Mouse (Mus musculus) thymus, adult 2 months (tissue): ENCODE measurements around the gene Slc25a39. TPM values are rescaled to one million over a fixed set of nuclear protein-coding genes. Genes with fewer than 3 reads are reported as not detected.

Experiments used
- DNase-seq: peaks from one replicate; pipeline ENCODE4 v3.0.0; 2021
- H3K27ac ChIP-seq: fragments of 200-500 bp; 2 replicates; pipeline ENCODE4 v1.5.1; 2012; ENCODE audit warnings: low read length, control low read depth; ENCODE audit not compliant: control insufficient read depth, insufficient read depth
- H3K27me3 ChIP-seq: fragments of 200-500 bp; 2 replicates; pipeline ENCODE4 v1.6.1; 2012; ENCODE audit warnings: mild to moderate bottlenecking, low read length, moderate library complexity, mixed read lengths; ENCODE audit not compliant: control insufficient read depth, insufficient read depth
- H3K36me3 ChIP-seq: fragments of 200-500 bp; 2 replicates; pipeline ENCODE4 v1.6.1; 2012; ENCODE audit warnings: mild to moderate bottlenecking, low read length, moderate library complexity; ENCODE audit not compliant: control insufficient read depth, insufficient read depth
- H3K4me1 ChIP-seq: fragments of 200-500 bp; replicated peaks from 2 replicates; pipeline ENCODE4 v1.6.1; 2012; ENCODE audit warnings: low read length; ENCODE audit not compliant: control insufficient read depth, insufficient read depth
- H3K4me3 ChIP-seq: fragments of 200-500 bp; 2 replicates; pipeline ENCODE4 v1.5.1; 2012; ENCODE audit warnings: mild to moderate bottlenecking, low read length, control low read depth, moderate library complexity; ENCODE audit not compliant: control insufficient read depth, insufficient read depth
- CTCF ChIP-seq: fragments of 200-500 bp; IDR thresholded peaks from 2 replicates; pipeline ENCODE4 v1.5.1; 2012; ENCODE audit warnings: mild to moderate bottlenecking, control low read depth, low read length, moderate library complexity, borderline replicate concordance; ENCODE audit not compliant: control insufficient read depth, poor library complexity, insufficient read depth; ENCODE audit errors: extremely low read depth
- POLR2A ChIP-seq: fragments of 200-500 bp; IDR thresholded peaks from 2 replicates; pipeline ENCODE4 v1.6.1; 2012; ENCODE audit warnings: mild to moderate bottlenecking, low read length, control low read depth, moderate library complexity; ENCODE audit not compliant: control insufficient read depth, poor library complexity, insufficient read depth; ENCODE audit errors: extremely low read depth
- WGBS: fragments of 180-500 bp; shearing (Covaris S2); methylation state at CpG from one replicate; pipeline ENCODE4 v1.1.7; 2018; 5-methylcytosine and 5-hydroxymethylcytosine counted together
- polyA plus RNA-seq: library from polyadenylated mRNA; depleted of rRNA; stranded (reverse); fragments of >200 nt; gene quantifications from 2 replicates; pipeline ENCODE4 v1.2.3, GENCODE M21; 2012

Gene Slc25a39
- polyA plus RNA-seq, 1 experiment, result 235 TPM

DNA sequence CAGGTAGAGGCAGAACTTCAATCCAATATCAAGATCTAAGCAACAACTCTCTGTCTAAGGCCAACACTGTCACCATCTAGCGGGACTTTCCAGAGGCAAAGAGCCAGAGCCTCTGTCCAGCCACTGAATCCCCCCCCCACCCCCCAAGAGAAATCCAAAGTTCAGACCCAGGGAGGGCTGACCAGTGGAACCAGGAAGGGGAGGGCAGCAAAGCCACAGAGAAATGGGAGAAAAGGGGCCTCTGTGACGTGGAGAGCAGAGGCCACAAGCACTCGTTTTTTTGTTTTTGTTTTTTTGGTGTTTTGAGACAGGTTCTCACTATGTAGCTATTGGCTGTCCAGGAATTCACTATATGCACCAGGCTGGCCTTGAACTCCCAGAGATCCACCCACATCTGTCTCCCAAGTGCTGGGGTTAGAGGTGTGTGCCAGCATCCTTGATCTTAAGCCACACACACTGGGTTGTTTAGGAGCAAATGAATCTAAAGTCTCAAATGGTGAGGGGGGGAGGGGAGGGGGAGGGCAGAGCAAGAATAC, 2.1 kb upstream of the Slc25a39 start:
- WGBS, result 88% methylated on average over 3 of the region's 3 CpGs
- H3K4me1 ChIP-seq, result peaks cover 12% of the 10 kb centered on the region
- no peak for DNase-seq
- TF ChIP-seq POLR2A, result no peak
- no peak for TF ChIP-seq CTCF
- H3K36me3 ChIP-seq, result no peaks in the 10 kb centered on the region
- H3K27ac ChIP-seq, result no peak overlapping the region
- no peak overlapping the region for H3K4me3 ChIP-seq
- H3K27me3 ChIP-seq, result no peaks in the 10 kb centered on the region

GRCm38 (mm10) chr11:102408888-102409794, 1.4 kb upstream of the Slc25a39 start:
- H3K4me3 ChIP-seq, result peak overlapping the region; percentile 60
- DNase-seq, result no peak
- no peaks in the 10 kb centered on the region for H3K27me3 ChIP-seq
- H3K27ac ChIP-seq, result no peak overlapping the region
- H3K4me1 ChIP-seq, result peaks cover 12% of the 10 kb centered on the region
- no peak for TF ChIP-seq POLR2A
- TF ChIP-seq CTCF, result no peak
- no peaks in the 10 kb centered on the region for H3K36me3 ChIP-seq
- 54% methylated on average over 15 of the region's 15 CpGs for WGBS

DNA sequence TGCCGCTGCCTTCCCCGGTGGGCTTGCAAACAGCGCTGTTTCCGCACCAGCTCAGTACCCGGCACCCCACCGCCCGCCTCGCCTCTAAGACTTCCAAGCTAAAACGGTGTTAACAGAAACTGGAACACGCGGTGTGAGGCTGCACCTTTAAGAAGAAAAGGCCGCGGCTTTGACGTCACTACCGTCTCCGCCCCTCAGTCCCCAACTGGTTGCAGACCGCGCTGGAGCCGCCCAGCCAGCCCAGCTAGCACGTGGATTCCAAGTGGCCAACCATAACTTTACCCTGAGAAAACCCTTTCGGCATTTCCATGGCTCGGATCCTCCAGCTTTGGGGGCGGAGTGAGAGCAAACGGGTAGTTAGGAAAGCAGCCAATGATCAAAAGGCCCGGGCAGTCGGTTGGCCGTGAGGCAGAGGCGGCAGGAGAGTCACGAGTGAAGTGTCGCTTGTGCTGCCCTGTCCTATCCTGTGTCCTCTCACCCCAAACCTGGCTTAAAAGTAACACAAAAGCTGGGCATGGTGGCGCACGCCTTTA, 664 bp upstream of the Slc25a39 start:
- H3K27me3 ChIP-seq, result no peaks in the 10 kb centered on the region
- DNase-seq, result peak; percentile 92
- WGBS, result under 1% methylated on average over 32 of the region's 32 CpGs
- peak overlapping the region; percentile 55 for H3K27ac ChIP-seq
- peaks cover 12% of the 10 kb centered on the region for H3K4me1 ChIP-seq
- peak overlapping the region; percentile 60 for H3K4me3 ChIP-seq
- TF ChIP-seq CTCF, result no peak
- TF ChIP-seq POLR2A, result peak; percentile 65; the same call in 1 of the 2 replicates
- no peaks in the 10 kb centered on the region for H3K36me3 ChIP-seq

GRCm38 (mm10) chr11:102406900-102407833, 579 bp downstream of the Slc25a39 start:
- TF ChIP-seq POLR2A (0 out of 2 replicates have a peak, but pooled peaks have one; percentile 11), CTCF (peak; percentile 44; the same call in 1 of the 2 replicates)
- Histone ChIP-seq H3K27ac (peak overlapping the region; percentile 55), H3K36me3 (no peaks in the 10 kb centered on the region), H3K27me3 (no peaks in the 10 kb centered on the region), H3K4me1 (peaks cover 12% of the 10 kb centered on the region), H3K4me3 (peak overlapping the region; percentile 60)
- peak; percentile 92 for DNase-seq
- WGBS, result under 1% methylated on average over 85 of the region's 85 CpGs

- H3K36me3 ChIP-seq, result no peaks in the 10 kb centered on the region
- H3K27ac ChIP-seq, result no peak overlapping the region
- TF ChIP-seq POLR2A (no peak), CTCF (no peak)
- H3K4me3 ChIP-seq, result no peak overlapping the region; the same call in 1 of the 2 replicates
- WGBS, result 52% methylated on average over 3 of the region's 3 CpGs
- H3K27me3 ChIP-seq, result no peaks in the 10 kb centered on the region
- DNase-seq, result no peak
- H3K4me1 ChIP-seq, result peaks cover 12% of the 10 kb centered on the region
These were observed 1.3 kb downstream of the Slc25a39 start for GRCm38 (mm10) chr11:102406401-102406800.

DNA sequence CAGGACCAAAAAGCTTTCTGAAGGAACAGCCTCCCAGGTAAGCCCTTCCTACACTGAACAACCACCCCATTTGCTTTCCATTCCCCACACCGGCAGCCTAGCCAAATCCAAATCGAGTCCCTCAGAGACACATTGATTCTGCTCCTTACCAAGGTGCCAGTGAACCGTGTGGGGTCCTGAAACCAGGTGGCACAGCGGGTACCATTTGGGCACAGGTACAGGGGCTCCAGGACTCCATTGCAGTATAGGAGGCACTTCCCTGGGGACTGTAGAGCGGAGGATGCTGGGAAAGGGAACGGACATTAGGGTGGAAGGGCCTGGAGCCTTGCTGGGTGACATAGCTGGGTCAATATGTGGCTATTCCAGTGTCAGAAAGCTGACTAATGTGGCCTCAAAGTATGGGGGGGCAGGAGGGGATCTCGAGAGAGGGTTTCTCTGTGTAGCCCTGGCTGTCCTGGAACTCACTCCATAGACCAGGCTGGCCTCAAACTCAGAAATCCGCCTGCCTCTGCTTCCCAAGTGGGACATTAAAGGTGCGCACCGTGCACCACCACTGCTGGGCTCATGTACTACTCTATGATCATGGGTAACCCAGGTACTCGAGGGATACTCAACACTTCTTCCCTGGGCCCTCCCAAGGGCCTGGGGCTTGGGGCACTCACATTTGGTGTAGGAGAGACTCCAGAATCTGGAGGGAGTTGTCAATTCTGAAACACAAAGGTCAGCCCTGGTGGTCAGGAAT, 2.0 kb downstream of the Slc25a39 start:
- no peak for DNase-seq
- no peak overlapping the region for H3K27ac ChIP-seq
- peaks cover 12% of the 10 kb centered on the region for H3K4me1 ChIP-seq
- no peaks in the 10 kb centered on the region; the same call in 1 of the 2 replicates for H3K27me3 ChIP-seq
- H3K4me3 ChIP-seq, result no peak overlapping the region
- H3K36me3 ChIP-seq, result no peaks in the 10 kb centered on the region
- WGBS, result 88% methylated on average over 11 of the region's 11 CpGs
- TF ChIP-seq POLR2A, result no peak
- TF ChIP-seq CTCF, result no peak
